Mouse (Mus musculus) liver, embryonic 15.5 days (tissue): ENCODE results near the gene Gm21954. TPM values are rescaled to one million over a fixed set of nuclear protein-coding genes. Genes with fewer than 3 reads are reported as not detected.

ENCODE experiments used
- ATAC-seq: fragments of 200-750 bp; cut with Nextera tagmentation; 2 replicates; pipeline ENCODE4 v1.8.0; 2017; ENCODE audit warnings: moderate number of reproducible peaks, mild to moderate bottlenecking, moderate library complexity; ENCODE audit not compliant: insufficient read depth
- H3K27ac ChIP-seq: fragments of 300-500 bp; sonication (generic); replicated peaks from 2 replicates; pipeline ENCODE4 v1.5.1; 2015; ENCODE audit warnings: mild to moderate bottlenecking, inconsistent platforms
- H3K27me3 ChIP-seq: fragments of 300-500 bp; sonication (generic); 2 replicates; pipeline ENCODE4 v1.6.1; 2015; ENCODE audit warnings: mild to moderate bottlenecking, inconsistent platforms
- H3K36me3 ChIP-seq: fragments of 300-500 bp; sonication (generic); replicated peaks from 2 replicates; pipeline ENCODE4 v1.6.1; 2015; ENCODE audit warnings: moderate library complexity, mild to moderate bottlenecking, inconsistent platforms
- H3K4me1 ChIP-seq: fragments of 300-500 bp; sonication (generic); replicated peaks from 2 replicates; pipeline ENCODE4 v1.6.1; 2015; ENCODE audit warnings: inconsistent platforms
- H3K4me2 ChIP-seq: fragments of 300-500 bp; sonication (generic); 2 replicates; pipeline ENCODE4 v1.6.1; 2015; ENCODE audit warnings: moderate library complexity, mild to moderate bottlenecking, inconsistent platforms
- H3K4me3 ChIP-seq: fragments of 300-500 bp; sonication (generic); replicated peaks from 2 replicates; pipeline ENCODE4 v1.5.1; 2015; ENCODE audit warnings: mild to moderate bottlenecking, inconsistent platforms
- H3K9ac ChIP-seq: fragments of 300-500 bp; sonication (generic); 2 replicates; pipeline ENCODE4 v1.6.1; 2015; ENCODE audit warnings: moderate library complexity, mild to moderate bottlenecking, inconsistent platforms
- H3K9me3 ChIP-seq: fragments of 300-500 bp; sonication (generic); replicated peaks from 2 replicates; pipeline ENCODE4 v1.6.1; 2016; ENCODE audit warnings: inconsistent platforms
- WGBS: fragments of 180-500 bp; shearing (Covaris S2); methylation state at CpG from one replicate; pipeline ENCODE4 v1.1.7; 2015; ENCODE audit warnings: mixed read lengths; ENCODE audit not compliant: insufficient replicate concordance; 5-methylcytosine and 5-hydroxymethylcytosine counted together
- polyA plus RNA-seq: library from polyadenylated mRNA; unstranded; fragments of >200 nt; fragmentation: Nextera tagmentation; extraction: Ambion mirVana; gene quantifications from 2 replicates; pipeline ENCODE4 v1.2.1, GENCODE M21; 2015

Gm21954 gene
- polyA plus RNA-seq, 1 experiment from 2014 or later = not detected

DNA sequence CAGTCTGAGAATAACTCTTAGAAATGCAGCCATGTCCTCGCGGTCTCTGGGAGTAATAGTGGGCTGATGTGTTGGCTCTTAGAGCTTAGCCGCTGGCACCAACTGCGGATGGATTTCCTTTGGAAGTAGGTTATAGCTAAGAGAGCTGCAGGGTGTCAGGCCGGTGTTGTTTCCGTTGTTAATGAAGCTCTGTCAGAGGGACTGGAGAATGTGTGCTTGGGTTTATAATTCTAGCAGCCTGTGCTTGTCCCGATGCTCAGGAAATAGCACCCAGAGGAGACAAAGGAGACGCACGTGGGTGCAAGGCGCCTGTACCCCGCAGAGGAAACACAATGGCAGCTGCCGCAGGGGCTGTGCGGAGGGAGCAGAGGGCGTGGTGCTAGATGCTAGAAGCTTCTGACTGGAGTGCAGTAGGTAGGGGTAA lies 56.5 kb downstream of the Gm21954 start:
- 22% methylated on average over 14 of the region's 14 CpGs for WGBS
- no peak overlapping the region; the same call in 1 of the 2 replicates for H3K4me2 ChIP-seq
- no peaks in the 10 kb centered on the region for H3K36me3 ChIP-seq
- no peaks in the 10 kb centered on the region for H3K27me3 ChIP-seq
- no peaks in the 10 kb centered on the region for H3K9me3 ChIP-seq
- no peak overlapping the region for H3K27ac ChIP-seq
- no peak overlapping the region for H3K4me3 ChIP-seq
- H3K9ac ChIP-seq = no peak overlapping the region
- H3K4me1 ChIP-seq = no peaks in the 10 kb centered on the region
- ATAC-seq = no peak

Other genes starting within 250 kb of the Gm21954 start
- 1.6 and 1.9 TPM in 2 replicates for gene Dclk1, start 229.8 kb downstream of the Gm21954 start, polyA plus RNA-seq